Mouse (Mus musculus) CD4-positive helper T cell, adult 2 months (primary cell): ENCODE data around the gene Fam53a.

Experiments
- DNase-seq: peaks from one replicate; pipeline ENCODE4 v3.0.0-alpha.2; 2012; ENCODE audit warnings: low read depth, missing footprints, low spot score

Fam53a gene

DNA sequence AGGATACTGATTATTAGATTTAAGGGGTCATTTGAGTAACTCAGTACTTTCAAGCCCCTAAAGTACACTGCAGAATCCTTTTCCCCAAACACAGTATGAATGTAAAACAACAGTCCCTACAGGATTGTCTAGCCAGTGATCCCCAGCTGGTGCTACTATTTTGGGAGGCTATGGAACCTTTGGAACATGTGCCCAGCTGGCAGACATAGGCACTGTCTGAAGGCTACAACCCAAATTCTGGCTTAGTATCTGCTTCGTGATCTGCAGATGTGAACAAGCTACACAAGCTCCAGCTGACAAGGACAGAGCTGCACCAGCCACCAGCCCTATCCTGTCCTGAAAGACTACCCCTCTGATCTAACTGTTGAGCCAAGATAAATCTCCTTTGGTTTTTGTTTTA, 3.1 kb upstream of the Fam53a start:
- DNase-seq: no peak

DNA sequence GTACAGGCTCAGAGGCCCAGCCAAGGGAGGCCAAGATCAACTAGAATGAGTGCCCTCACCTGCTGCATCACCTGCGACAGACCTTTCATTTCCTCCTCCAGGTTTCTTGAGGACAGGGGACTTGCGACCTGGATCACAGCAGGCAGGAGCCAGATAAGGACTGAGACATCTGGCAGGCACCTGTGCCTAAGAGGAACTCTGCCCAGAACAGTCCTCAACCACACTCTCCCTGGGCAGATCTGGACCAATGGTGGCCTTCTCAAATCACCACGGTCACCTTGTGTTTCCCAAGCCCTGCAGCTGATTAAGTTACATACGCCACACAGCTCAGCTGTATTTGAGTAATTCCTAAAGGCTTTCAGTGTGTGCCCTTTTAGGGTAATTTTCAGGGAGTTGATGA, 1.2 kb upstream of the Fam53a start:
- no peak for DNase-seq

DNA sequence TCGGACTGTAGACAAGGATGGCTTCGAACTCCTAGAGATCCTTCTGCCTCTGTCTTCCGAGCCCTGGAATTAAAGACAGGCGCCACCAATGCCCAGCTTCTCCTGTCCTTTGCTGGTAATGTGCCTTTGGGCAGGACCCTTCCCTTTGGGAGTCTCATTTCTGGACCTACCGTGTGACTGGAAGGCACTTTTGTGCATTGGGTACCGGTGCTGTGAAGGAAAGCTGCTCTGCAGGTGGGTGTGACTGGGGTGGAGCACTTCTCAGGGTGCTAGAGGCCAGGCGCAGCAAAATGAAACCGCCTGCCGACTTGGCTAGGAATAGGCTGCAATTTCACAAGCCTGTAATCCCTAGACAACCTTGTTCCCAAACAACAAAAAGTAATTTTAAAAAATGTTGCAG, 626 bp upstream of the Fam53a start:
- peak; percentile 69 for DNase-seq

DNA sequence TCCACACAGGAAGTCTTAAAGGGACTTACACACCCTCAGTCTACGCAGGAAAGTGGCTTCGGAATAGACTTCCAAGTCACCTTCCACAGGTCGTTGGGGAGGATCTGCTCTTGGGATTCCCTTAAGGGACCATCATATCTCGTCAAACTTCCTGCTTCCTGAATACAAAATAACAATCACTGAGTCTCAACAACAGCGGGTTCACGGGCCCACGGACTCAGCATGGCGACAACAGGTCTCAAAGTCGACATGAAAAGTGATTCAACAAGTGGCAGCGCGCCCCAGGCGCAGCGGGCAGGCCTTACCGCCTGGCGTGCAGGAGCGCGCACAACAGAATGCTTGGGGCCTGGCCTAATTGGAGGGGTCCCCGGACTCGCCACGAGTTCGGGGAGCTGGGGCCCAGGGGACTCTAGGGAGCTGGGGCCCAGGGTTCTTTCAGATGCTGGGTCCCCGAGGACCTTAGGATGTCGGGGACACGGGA, 575 bp downstream of the Fam53a start:
- peak; percentile 83 for DNase-seq

DNA sequence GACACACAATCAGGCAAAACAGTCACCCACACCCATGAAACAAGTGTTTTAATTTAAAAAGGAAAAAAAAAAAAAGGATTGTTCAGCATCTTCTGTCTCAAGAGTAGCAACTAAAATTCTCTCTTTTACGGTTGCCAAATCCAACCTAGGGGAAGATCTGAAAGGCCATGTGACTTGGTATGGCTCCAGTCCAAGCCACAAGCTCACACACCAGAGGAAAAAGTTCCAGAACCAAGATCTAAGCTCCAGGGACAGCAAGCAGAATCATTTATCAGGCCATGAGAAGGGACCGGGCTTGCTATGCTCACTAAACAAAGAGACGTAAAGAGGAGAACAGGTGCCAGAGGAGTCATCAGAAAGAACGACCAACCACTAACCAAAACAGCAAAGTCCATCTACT, 1.5 kb downstream of the Fam53a start:
- DNase-seq: peak; percentile 42

DNA sequence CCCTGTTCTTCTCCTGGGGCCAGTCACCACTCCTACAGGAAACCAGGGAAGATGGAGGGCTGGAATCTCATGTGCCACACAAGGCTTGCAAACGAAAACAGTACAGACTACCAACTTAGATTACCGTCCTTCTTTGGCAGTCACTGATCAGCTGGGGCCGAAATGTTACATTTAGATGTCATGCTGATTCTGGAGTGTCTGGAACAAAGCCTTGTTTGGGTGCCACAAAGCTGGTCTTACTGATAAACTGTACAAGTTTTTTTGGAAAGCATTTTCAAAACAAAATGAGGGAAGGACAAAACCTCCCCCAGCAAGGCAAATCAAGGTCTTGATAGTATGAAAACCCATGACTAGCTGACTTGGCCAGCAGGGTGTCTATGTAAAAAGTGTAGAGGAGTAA, 5.7 kb downstream of the Fam53a start:
- DNase-seq: no peak

DNA sequence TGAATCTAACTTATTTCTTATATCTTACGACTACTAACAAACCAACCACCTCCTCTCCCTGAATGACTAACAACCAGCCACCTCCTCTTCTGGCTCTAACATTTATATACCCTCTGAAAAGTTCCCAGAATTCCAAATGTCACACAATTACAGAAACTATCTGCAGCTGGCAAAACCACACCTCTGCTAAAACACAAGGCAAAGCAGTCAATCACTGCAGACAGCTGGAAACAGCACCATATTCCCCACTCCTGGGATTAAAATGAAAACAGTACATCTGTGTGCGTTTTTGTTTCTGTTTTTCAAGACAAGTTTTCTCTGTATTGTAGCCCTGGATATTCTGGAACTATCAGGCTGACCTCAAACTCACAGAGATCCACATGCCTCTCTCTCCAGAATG, 6.8 kb downstream of the Fam53a start:
- no peak for DNase-seq

DNA sequence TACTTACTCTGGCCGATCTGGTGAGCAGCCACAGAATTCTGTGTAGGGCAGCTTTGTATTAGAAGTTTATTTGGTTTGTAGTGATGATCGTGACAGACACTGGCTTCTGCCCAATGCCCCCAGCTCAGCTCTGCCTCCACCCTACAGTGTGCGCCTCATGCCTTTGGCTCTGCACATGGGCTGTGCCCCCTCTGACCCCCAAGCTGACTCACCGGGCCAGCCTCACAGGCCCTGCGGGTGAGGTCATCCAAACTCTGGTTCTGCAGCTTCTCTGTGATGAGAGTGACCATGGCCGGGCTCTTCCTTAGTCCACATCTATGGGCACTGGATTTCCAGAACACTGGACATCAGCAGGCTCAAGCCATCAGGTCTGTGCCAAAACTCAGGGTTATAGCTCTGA, 15.0 kb downstream of the Fam53a start:
- no peak for DNase-seq

DNA sequence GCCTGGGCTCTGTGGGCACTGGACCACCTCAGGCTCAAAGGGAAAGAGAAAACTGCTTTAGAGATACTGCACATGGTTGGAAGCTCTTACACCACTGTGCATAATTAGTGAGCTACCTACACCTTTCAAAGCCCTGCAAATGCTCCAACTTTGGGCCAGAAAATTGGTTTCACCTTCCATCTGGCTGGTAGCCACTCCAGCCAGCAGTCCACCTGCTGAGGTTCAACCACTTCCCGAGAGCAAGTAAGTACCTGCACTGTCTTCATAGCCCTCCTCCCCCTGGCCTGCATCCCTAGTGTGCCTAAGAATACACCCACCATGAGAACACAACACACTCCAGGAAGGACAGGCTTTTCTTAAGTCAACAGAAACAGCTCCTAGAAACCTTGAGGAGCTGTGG, 17.6 kb downstream of the Fam53a start:
- DNase-seq: no peak

DNA sequence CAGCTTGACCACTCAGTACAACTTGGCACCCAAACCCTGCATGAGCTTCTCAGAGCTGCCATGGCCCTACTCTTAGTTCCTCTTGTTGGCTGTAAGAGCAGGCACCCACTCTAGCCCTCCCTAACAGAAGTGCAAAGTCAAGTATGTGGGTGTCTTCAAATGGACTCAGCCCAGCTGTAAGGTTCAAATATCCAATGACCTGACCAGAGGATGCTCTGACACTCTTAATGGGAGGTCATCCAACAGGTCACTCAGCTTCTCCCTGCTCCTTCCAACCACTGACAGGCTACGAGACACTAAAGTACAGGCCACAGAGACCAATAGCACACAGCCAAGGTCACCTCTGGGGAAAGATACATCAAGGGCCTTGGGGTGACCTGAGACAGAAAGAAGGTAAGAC, 20.2 kb downstream of the Fam53a start:
- no peak for DNase-seq

DNA sequence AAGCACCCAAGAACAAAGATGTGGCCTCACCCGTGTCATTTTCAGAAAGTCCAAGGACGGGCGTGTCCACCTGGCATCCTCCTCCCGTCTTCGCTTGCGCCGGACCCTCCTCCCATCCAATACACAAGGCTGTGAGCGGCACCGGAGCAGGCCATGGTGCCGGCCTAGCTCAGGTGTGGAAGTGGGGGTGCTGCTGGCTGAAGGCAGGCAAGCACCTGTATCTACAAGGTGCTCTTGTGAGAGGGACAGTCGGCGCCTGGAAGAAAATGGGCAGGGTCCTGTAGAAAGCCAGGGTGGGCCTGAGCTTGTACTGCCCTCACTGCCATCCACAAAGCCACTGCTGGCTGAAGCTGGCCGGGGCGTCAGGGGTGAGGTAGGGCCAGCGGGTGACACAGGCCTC, 22.0 kb downstream of the Fam53a start:
- no peak for DNase-seq

DNA sequence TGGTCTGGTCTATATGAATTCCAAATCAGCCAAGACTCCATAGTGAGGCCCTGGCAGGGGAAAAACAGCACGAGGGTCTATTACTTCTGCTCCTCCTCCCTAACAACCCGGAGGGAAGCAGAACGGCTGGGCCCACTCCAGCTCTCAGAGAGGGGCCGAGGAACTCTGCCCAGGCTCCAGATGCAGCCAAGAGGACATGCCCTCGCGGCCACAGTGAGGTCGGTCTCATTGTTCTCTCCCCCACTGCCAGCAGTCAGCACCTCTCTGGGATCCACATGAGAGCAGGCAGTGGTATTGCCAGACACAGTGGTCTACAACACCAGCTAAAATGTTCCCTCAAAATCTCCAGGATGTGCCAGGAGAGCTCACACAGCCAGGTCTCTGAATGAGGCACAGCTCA, 22.8 kb downstream of the Fam53a start:
- DNase-seq: no peak

DNA sequence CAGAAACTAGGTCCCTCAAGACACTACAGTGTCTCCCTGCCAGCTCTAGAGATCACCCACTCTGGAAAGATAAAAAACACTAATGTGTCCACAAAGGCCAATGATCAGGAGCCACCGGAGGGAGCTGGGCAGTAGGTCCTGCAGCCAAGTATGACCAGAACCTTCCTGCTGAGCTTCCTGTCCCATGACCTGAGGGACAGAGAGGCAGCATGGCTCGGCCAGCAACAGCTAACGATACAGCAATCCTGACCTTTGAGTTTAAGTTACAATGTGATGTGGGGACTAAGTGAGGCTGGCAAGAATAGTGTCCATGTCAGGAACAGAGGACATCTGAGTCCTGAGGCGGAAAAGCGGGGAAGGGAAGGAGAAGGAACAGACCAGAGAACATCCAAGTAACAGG, 24.1 kb downstream of the Fam53a start:
- no peak for DNase-seq

DNA sequence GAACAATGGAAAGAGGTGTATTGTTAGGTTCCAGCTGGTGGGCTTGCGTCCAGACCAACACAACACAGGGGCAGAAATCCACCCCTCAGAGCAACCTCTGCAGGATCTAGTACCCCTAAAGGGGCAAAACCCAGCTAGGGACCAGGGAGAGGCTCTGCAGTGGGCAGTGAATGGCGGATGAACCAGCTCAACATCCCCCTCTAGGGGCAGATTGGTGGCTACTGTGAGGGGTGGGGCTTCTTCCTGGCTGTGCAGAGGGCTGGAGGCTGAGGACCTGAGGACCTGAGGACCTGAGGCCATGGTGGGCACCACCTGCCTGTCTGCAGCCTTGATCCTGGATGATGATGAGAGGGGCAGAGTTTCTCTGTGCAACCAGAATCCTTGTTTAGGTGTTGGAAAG, 35.8 kb downstream of the Fam53a start:
- DNase-seq: no peak

DNA sequence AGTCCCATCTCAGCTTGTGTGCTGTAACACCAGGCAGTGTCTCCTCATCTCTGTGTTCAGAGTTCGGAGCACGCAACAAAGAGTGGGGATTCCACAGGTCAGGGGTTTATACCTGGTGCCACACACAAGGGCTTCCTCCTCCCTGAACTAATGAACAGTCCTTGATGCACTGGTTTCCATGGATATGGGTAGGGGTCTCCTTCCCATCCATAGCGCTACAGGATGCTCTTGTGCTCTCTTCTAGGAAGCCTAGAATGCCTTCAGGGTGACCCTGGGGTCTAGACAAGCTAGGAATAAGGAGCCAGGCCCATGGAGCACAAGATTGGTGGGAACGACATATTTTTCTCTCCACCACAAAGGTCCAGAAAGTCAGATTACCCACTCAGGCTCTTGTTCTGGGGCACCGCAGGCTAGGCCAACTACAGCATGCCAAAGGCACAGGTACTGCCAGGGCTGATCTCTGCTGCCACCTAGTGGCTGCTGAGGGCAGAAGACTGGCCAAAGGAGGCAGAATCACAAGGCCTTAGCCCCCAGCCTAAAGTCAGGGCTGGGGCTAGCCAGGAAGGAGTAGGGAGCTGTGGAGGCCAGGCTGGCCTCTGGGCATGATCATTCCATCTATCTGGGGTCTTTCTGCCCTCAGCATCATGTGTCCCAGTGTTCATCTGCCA, 40.1 kb downstream of the Fam53a start:
- peak; percentile 73 for DNase-seq

DNA sequence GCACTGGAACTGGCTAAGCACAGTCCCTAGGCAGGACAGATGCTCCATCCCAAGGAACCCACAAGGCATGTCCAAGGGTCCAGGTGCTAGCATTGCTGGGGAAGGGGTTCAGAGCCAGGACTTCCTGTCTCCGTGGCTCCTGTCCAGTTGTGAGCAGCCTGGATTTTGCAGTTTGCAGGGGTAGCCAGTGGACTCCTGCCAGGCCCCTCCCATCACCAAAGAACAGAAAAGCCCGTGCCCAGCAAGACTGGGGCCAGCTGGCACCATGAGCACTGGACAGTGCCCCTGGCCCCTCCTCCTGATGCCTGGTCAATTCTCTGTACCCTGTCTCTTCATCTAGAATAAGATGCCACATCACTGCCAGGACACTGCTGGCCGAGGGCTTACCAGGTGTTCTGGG, 41.4 kb downstream of the Fam53a start:
- no peak for DNase-seq

DNA sequence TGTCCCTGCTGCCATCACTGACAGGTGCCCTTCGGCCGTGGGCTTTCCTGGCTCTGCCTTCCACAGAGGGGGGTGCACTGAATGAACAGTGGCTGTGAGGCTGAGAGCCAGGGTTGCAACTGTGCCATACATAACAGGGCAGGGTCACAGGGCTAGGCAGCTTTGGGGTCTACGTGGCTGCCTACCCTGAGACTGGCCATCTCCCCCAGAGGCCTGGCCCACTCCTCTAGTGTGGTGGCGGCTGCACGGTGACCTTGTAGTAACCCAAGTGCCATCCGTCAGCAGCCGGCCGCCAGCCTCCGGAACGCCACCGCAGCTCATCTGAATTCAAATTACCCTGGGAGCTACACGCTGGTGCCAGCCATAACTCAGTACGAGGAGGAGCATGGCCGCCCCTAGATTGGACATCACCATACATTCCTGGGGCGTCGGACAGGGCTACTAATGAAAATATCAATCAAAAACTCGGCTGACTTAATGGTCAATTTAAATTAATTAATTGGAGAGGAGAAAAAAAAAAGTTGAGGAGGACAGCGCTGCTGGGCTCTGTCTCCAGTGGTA, 41.9 kb downstream of the Fam53a start:
- no peak for DNase-seq

DNA sequence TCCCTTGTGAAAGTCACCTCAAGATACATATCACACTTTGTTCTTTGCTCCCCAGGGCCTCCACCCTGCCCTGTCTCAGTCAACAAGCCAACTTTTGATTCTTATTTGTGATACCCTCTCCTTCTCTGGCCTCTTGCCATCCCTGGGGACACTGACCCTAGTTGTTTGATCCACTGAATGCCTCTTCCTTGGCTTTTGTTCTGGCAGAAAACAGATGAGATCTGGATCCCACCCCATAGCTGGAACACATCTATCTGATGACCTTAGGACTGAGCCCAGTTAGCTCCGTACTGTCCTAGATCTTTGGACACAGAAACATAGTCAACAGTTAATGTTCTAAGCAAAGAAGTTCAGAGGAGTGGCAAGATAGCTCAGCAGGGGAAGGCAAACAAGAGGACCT, 49.1 kb downstream of the Fam53a start:
- no peak for DNase-seq

DNA sequence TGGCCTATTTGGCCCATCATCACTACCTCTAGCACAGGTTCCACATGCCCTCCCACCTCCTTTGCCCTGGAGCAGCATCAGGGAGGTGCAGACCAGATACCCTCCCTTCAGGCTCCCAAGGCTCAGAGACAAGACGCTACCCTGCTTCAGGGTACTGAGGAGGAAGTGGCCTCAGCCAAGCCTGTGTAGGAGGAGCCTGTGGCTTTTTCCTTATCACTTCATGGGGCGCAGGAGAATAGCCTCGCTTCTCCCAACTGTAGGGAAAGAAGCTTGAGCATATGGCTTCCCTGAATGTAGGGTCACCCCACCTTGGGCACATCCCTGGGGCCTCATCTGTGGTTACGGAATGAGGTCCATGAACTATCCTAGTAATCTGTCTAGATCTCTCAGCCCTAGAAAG, 55.2 kb downstream of the Fam53a start:
- DNase-seq: no peak

DNA sequence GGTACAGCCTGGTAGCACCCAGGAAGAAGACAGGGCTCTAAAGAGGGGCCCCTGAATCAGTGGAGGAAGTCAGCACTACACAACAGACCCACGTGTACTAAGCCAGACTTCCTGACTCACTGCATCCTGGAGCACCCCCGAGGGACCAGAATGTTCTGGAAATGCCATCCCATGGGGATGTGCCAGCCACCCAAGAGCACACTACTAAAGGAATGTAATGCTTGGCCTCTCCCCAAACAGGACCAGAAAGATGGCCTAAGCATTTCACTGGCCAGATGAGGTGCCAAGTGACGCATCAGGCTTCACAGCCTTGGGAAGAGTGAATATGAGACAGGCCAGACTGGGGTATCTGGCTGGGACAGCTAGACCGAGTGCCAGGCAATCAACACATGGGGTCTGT, 63.5 kb downstream of the Fam53a start:
- no peak for DNase-seq

DNA sequence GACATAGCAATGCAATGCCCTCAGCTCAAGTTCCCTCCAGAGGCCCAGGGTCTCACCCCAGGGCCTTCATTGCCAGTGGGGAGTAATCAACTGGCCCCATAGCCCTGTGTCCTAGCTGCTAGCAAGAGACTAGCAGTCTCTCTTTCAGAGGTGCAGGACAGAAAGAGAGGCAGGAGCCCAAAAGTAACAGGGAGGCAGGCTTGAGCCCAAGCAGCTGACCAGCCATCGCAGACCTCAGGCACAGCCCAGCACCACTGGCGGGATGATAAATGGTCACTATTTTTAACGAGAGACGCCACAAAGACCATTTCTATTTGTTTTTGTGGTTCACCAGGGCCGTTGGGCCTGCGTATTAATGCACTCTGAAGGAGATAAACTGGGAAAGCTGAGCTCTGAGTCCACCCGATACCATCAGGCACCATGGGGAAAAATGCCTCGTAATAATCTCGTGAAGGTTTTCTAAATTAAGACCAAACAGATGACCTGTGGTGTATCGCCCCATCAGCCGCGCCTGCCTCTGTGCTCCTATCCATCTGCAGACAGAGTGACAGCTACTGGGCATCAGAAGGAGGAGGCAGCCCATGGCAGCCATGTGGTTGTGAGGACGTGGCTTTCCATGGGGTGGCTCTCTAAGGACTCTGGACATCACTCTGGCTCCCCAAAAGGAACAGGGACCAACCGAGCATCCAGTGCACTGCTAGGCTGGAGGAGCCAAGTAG, 73.0 kb downstream of the Fam53a start:
- no peak for DNase-seq
